Comparison of ENCODE assay signal across 8 mouse cellular contexts in the genomic region with DNA sequence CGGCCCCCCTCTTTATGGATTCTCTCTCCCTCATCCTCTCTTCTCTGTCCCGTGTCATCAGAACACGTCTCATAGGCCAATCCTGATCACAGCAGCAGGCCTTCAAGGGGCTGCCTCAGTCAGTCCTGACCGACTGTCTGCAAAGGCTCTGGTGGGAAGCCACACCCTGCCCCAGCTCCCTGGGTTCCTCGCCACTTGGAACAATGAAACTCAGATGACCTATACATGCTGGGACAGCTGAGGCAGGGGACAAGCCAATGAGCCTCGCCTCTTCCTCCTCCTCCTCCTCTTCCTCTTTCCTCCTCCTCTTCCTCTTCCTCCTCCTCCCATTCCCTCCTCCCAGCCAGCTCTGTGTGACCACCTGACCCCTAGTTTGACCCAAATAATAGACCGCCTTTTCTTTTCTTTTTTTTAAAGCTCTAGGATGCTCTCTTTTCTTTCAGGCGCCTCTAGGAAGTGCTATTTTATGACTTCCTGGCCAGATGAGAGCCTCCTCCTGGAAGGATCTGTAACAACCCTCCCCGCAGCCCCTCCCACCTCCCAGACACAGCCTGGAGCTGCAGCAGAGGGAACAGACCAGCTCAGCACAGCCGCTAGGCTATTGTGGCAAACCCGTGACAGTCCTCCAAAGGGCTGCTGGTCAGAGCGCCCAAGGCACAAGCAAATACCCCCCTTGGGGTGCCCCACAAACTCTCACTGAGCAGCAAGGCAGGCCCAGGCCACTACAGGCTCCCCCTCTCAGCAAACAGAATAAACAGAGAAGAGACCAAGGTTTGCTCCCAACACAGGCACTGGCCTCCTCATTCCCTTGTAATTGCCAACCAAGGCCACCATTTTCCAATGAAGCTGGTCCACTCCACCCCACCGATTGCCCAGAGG. TPM values are rescaled to one million over a fixed set of nuclear protein-coding genes. Genes with fewer than 3 reads are reported as not detected.
DNase-seq lines count a peak whose midpoint lies in the region; ATAC-seq and TF ChIP-seq lines count a peak whose summit lies in the region.

No protein-coding gene starts in this region.

- ATAC-seq in G1E (ENCODE audit: extremely low read depth, insufficient number of reproducible peaks, low FRiP score, poor library complexity, severe bottlenecking), result peak; percentile 85
- ATAC-seq in hindbrain, embryonic 11.5 days (ENCODE audit: low FRiP score), result peak; percentile 77

- H3K9ac ChIP-seq in hindbrain, embryonic 11.5 days (ENCODE audit: low read depth, low read length), result peak overlapping the region; percentile 46; the same call in 1 of the 2 replicates

- peak; percentile 73 for DNase-seq in G1E (ENCODE audit: low spot score)
- DNase-seq in cerebellum, adult 18-20 months, result peak; percentile 80 to 88
- peak; percentile 81 to 89 for DNase-seq in frontal cortex, adult 2 months (ENCODE audit: extremely low spot score in 1 of 2, low spot score in 1 of 2)
- peak; percentile 77 for DNase-seq in hindbrain, embryonic 11.5 days (ENCODE audit: low spot score)
- DNase-seq in left cerebral cortex, adult 18-20 months (ENCODE audit: low spot score in 2 of 2), result peak; percentile 81 to 89
- peak; percentile 90 for DNase-seq in lung, postnatal 25 days (ENCODE audit: low spot score)
- peak; percentile 87 for DNase-seq in right cerebral cortex, postnatal 25 days
- no peak for DNase-seq in spleen, postnatal 14 days (ENCODE audit: low spot score in 2 of 2)

- H3K27ac ChIP-seq in hindbrain, embryonic 11.5 days (ENCODE audit: low read depth, low read length), result peak overlapping the region; percentile 92

- H3K4me3 ChIP-seq in G1E (ENCODE audit: low read depth, low read length), result peak overlapping the region; percentile 63; the same call in 1 of the 2 replicates
- H3K4me3 ChIP-seq in hindbrain, embryonic 11.5 days (ENCODE audit: low read depth, low read length), result no peak overlapping the region

- 23% methylated on average over 13 of the region's 13 CpGs for WGBS in hindbrain, embryonic 11.5 days

- H3K4me1 ChIP-seq in G1E (ENCODE audit: insufficient read depth, low read depth, low read length), result peaks cover 82% of the 10 kb centered on the region
- peaks cover 43% of the 10 kb centered on the region for H3K4me1 ChIP-seq in hindbrain, embryonic 11.5 days (replicated peaks; ENCODE audit: control insufficient read depth, insufficient read depth, low read length)

- H3K36me3 ChIP-seq in G1E (replicated peaks), result peaks cover 94% of the 10 kb centered on the region
- H3K36me3 ChIP-seq in hindbrain, embryonic 11.5 days (ENCODE audit: control insufficient read depth, insufficient read depth, low read length), result no peaks in the 10 kb centered on the region

- no peaks in the 10 kb centered on the region for H3K9me3 ChIP-seq in G1E (replicated peaks)
- H3K9me3 ChIP-seq in hindbrain, embryonic 11.5 days (ENCODE audit: control insufficient read depth, low read length), result no peaks in the 10 kb centered on the region

- H3K4me2 ChIP-seq in hindbrain, embryonic 11.5 days (replicated peaks; ENCODE audit: low read depth, low read length), result peak overlapping the region; percentile 21

- no peak for TF ChIP-seq CTCF in G1E (IDR thresholded peaks at IDR 0.05; ENCODE audit: low read depth, low read length)

- H3K27me3 ChIP-seq in G1E (ENCODE audit: insufficient read depth, low read length), result no peaks in the 10 kb centered on the region
- no peaks in the 10 kb centered on the region for H3K27me3 ChIP-seq in hindbrain, embryonic 11.5 days (ENCODE audit: control insufficient read depth, insufficient read depth, low read length)

RNA-seq across cellular contexts. Expression of a gene that starts 24.1 kb away (rescaled TPM):
- total RNA-seq in G1E (2014; fragmentation: Nextera tagmentation) (144 and 153 TPM in 2 replicates), G1E (2017) (42.5 and 54.5 TPM in 2 replicates)
- 69.5 and 82.4 TPM in 2 replicates for polyA plus RNA-seq in G1E (2012)
- polyA plus RNA-seq in frontal cortex, adult 2 months (2012; rRNA removed), result 79.7 and 86.6 TPM in 2 replicates
- 41.9 and 52.9 TPM in 2 replicates for polyA plus RNA-seq in hindbrain, embryonic 11.5 days (2014; fragmentation: Nextera tagmentation; extraction: Ambion mirVana)
- total RNA-seq in left cerebral cortex, adult 18-20 months (2021), result 100 to 1,000 TPM; 150 to 151 TPM

Comparison
In these comparisons a context has a peak if more than half of its experiments do, and no peak if none do; other contexts are left out.
1. DNase-seq: peak in G1E (single experiment), cerebellum, adult 18-20 months (2 of 2), frontal cortex, adult 2 months (2 of 2), hindbrain, embryonic 11.5 days (single experiment), left cerebral cortex, adult 18-20 months (2 of 2), lung, postnatal 25 days (single experiment) and right cerebral cortex, postnatal 25 days (single experiment); none in spleen, postnatal 14 days (0 of 2).